Mouse (Mus musculus) MEL (cell line): ENCODE measurements at regions not wholly inside any gene's neighbourhood (a gene's known extent, or its start where the extent isn't known, plus 50 kb on each side); places are given as distances from the start of the nearest gene placed in this dataset.

Experiments used
- DNase-seq: peaks from one replicate; pipeline ENCODE4 v3.0.0; 2011; ENCODE audit warnings: low read depth, low spot score
- H3K27ac ChIP-seq: 2 replicates; pipeline ENCODE4 v1.5.1; 2012; ENCODE audit warnings: low read depth, mild to moderate bottlenecking, control low read depth, low read length, moderate library complexity; ENCODE audit not compliant: control insufficient read depth
- H3K27me3 ChIP-seq, 2 experiments: fragments of 150-350 bp in 1 of 2; sonication (generic) in 1 of 2; 2 replicates each; pipeline ENCODE4 v1.6.1; 2012; ENCODE audit warnings: low read length in 2 of 2, mild to moderate bottlenecking in 2 of 2, improper control_type of control experiment in 1 of 2, moderate library complexity in 1 of 2; ENCODE audit not compliant: insufficient read depth in 2 of 2, control insufficient read depth in 1 of 2
- H3K36me3 ChIP-seq, 2 experiments: 2 replicates each; pipeline ENCODE4 v1.6.1; 2012 to 2014; ENCODE audit warnings: low read length in 2 of 2, improper control_type of control experiment in 1 of 2, inconsistent platforms in 1 of 2, mild to moderate bottlenecking in 1 of 2; ENCODE audit not compliant: insufficient read depth in 2 of 2, control insufficient read depth in 1 of 2
- H3K4me1 ChIP-seq, 2 experiments: fragments of 150-350 bp in 1 of 2; sonication (generic) in 1 of 2; 2 replicates each; pipeline ENCODE4 v1.6.1; 2012; ENCODE audit warnings: low read length in 2 of 2, improper control_type of control experiment in 1 of 2, mild to moderate bottlenecking in 1 of 2; ENCODE audit not compliant: insufficient read depth in 2 of 2, control insufficient read depth in 1 of 2
- H3K4me3 ChIP-seq, 2 experiments: fragments of 150-350 bp in 1 of 2; sonication (generic) in 1 of 2; 2 replicates each; pipeline ENCODE4 v1.5.1; 2012; ENCODE audit warnings: low read depth in 2 of 2, low read length in 2 of 2, mild to moderate bottlenecking in 2 of 2, moderate library complexity in 2 of 2, control low read depth in 1 of 2, improper control_type of control experiment in 1 of 2; ENCODE audit not compliant: control insufficient read depth in 1 of 2, insufficient read depth in 1 of 2
- H3K79me2 ChIP-seq: 2 replicates; pipeline ENCODE4 v1.6.1; 2012; ENCODE audit warnings: mild to moderate bottlenecking, low read length, moderate library complexity; ENCODE audit not compliant: control insufficient read depth, poor library complexity, insufficient read depth
- H3K9ac ChIP-seq: 2 replicates; pipeline ENCODE4 v1.6.1; 2012; ENCODE audit warnings: low read depth, mild to moderate bottlenecking, control low read depth, low read length, moderate library complexity; ENCODE audit not compliant: control insufficient read depth, poor library complexity, severe bottlenecking
- H3K9me3 ChIP-seq: fragments of 150-350 bp; sonication (generic); replicated peaks from 2 replicates; pipeline ENCODE4 v1.6.1; 2012; ENCODE audit warnings: mild to moderate bottlenecking, low read length, improper control_type of control experiment, moderate library complexity; ENCODE audit not compliant: insufficient read depth
- CHD1 ChIP-seq: IDR thresholded peaks from 2 replicates; pipeline ENCODE4 v1.6.1; 2012; ENCODE audit warnings: low read depth, mild to moderate bottlenecking, inconsistent platforms, low read length, improper control_type of control experiment
- CHD2 ChIP-seq: IDR thresholded peaks from 2 replicates; pipeline ENCODE4 v1.6.1; 2011; ENCODE audit warnings: low read length, improper control_type of control experiment
- CTCF ChIP-seq, 3 experiments: IDR thresholded peaks in 2 of 3; conservative IDR thresholded peaks in 1 of 3; 2 replicates each; pipeline ENCODE4 v1.5.1; 2011 to 2012; ENCODE audit warnings: low read length in 3 of 3, low read depth in 2 of 3, mild to moderate bottlenecking in 2 of 3, improper control_type of control experiment in 1 of 3, inconsistent platforms in 1 of 3, mixed read lengths in 1 of 3, moderate library complexity in 1 of 3; ENCODE audit not compliant: control insufficient read depth in 1 of 3, insufficient read depth in 1 of 3, poor library complexity in 1 of 3, severe bottlenecking in 1 of 3
- ELF1 ChIP-seq: IDR thresholded peaks from 2 replicates; pipeline ENCODE4 v1.6.1; 2014; ENCODE audit warnings: low read depth, mild to moderate bottlenecking, inconsistent platforms, low read length, improper control_type of control experiment, moderate library complexity
- EP300 ChIP-seq, 2 experiments: IDR thresholded peaks; 2 replicates each; pipeline ENCODE4 v1.6.1; 2011; ENCODE audit warnings: improper control_type of control experiment in 2 of 2, low read length in 2 of 2, low read depth in 1 of 2, mild to moderate bottlenecking in 1 of 2
- MAX ChIP-seq: IDR thresholded peaks from 2 replicates; pipeline ENCODE4 v1.6.1; 2011; ENCODE audit warnings: low read length, improper control_type of control experiment
- MXI1 ChIP-seq: IDR thresholded peaks from 2 replicates; pipeline ENCODE4 v1.6.1; 2011; ENCODE audit warnings: mild to moderate bottlenecking, low read depth, low read length, improper control_type of control experiment
- POLR2AphosphoS5 ChIP-seq: IDR thresholded peaks from 2 replicates; pipeline ENCODE4 v1.6.1; 2012; ENCODE audit warnings: low read depth, borderline replicate concordance, mild to moderate bottlenecking, inconsistent platforms, low read length, moderate library complexity, mixed read lengths
- RAD21 ChIP-seq: IDR thresholded peaks from 2 replicates; pipeline ENCODE4 v1.6.1; 2011; ENCODE audit warnings: mild to moderate bottlenecking, low read depth, low read length, improper control_type of control experiment
- RCOR1 ChIP-seq: IDR thresholded peaks from 2 replicates; pipeline ENCODE4 v1.6.1; 2012; ENCODE audit warnings: low read depth, mild to moderate bottlenecking, inconsistent platforms, low read length, improper control_type of control experiment
- ZC3H11A ChIP-seq: IDR thresholded peaks from 2 replicates; pipeline ENCODE4 v1.6.1; 2012; ENCODE audit warnings: low read depth, mild to moderate bottlenecking, inconsistent platforms, low read length, improper control_type of control experiment
- ZMIZ1 ChIP-seq: IDR thresholded peaks from 2 replicates; pipeline ENCODE4 v1.6.1; 2012; ENCODE audit warnings: low read depth, mild to moderate bottlenecking, inconsistent platforms, low read length, improper control_type of control experiment, moderate library complexity

GRCm38 (mm10) chr8:26840286-26840685, 136.8 kb upstream of the Zfp703 start:
- Histone ChIP-seq H3K9ac (no peak overlapping the region), H3K27ac (no peak overlapping the region), H3K4me1 (no peaks in the 10 kb centered on the region), H3K27me3 (no peaks in the 10 kb centered on the region), H3K36me3 (no peaks in the 10 kb centered on the region), H3K4me3 (no peak overlapping the region), H3K9me3 (no peaks in the 10 kb centered on the region), H3K79me2 (no peaks in the 10 kb centered on the region)
- no peak for DNase-seq
- TF ChIP-seq CTCF (IDR thresholded peaks at IDR 0.05 in 2 of 3, conservative IDR thresholded peaks at IDR 0.05 in 1 of 3; ENCODE audit: control insufficient read depth in 1 of 3, insufficient read depth in 1 of 3, low read depth in 2 of 3, low read length in 3 of 3, poor library complexity in 1 of 3, severe bottlenecking in 1 of 3) = no peak
- TF ChIP-seq RAD21 = no peak

- TF ChIP-seq ZMIZ1 = no peak
- TF ChIP-seq RCOR1 = no peak
- Histone ChIP-seq H3K27ac (no peak overlapping the region), H3K4me3 (no peak overlapping the region), H3K79me2 (no peaks in the 10 kb centered on the region), H3K4me1 (no peaks in the 10 kb centered on the region), H3K9me3 (no peaks in the 10 kb centered on the region), H3K36me3 (no peaks in the 10 kb centered on the region), H3K27me3 (no peaks in the 10 kb centered on the region), H3K9ac (no peak overlapping the region)
- DNase-seq = no peak
Measured at GRCm38 (mm10) chr8:26840745-26841680, 136.1 kb upstream of the Zfp703 start.

- Histone ChIP-seq H3K9ac (no peak overlapping the region), H3K9me3 (no peaks in the 10 kb centered on the region), H3K36me3 (no peaks in the 10 kb centered on the region)
- no peak for TF ChIP-seq CHD2
- no peak for TF ChIP-seq MAX
- no peak for TF ChIP-seq CHD1
- no peak for TF ChIP-seq MXI1
- no peak for TF ChIP-seq ELF1
- no peak for TF ChIP-seq RAD21
- no peak for TF ChIP-seq ZC3H11A
- no peak for TF ChIP-seq EP300 (IDR thresholded peaks at IDR 0.05; ENCODE audit: low read depth in 1 of 2, low read length in 2 of 2)
- no peak for TF ChIP-seq POLR2AphosphoS5
- TF ChIP-seq, all 39 proteins: peak for 0
- Histone ChIP-seq H3K4me3 (no peak overlapping the region), H3K79me2 (no peaks in the 10 kb centered on the region), H3K27me3 (no peaks in the 10 kb centered on the region), H3K27ac (no peak overlapping the region), H3K4me1 (no peaks in the 10 kb centered on the region)
- DNase-seq = no peak
Measured at GRCm38 (mm10) chr8:26843714-26844113, 133.4 kb upstream of the Zfp703 start.
